ENCODE assay signal across 8 mouse cellular contexts in the genomic region with DNA sequence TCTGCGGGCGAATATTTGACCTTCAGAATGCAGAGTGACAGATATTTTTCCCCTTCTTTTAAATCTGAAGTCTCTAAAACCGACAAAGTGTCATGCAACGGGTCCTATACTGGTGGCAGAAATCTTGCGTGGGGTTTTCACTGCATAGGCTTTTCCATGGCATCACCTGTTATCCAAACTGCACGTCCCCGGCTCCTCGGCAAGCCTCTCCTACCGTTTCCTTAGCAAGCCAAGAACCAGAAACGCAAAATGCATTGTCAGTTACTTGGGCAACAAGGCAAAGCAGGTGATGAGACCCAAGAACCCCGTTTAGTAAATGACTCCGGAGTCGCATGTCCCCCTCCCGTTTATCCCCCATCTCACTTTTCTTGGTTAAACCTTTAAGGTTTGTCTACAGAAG. TPM values are rescaled to one million over a fixed set of nuclear protein-coding genes. Genes with fewer than 3 reads are reported as not detected.
A peak's percentile ranks its signal among the peaks of the same experiment; 100 is the strongest.
DNase-seq lines count a peak whose midpoint lies in the region; ATAC-seq and TF ChIP-seq lines count a peak whose summit lies in the region.

No protein-coding gene starts in this region.

- peak overlapping the region; percentile 98 for H3K27ac ChIP-seq in cortical plate, adult 2 months (ENCODE audit: insufficient read depth, low read length)
- H3K27ac ChIP-seq in hindbrain, postnatal 0 days, result peak overlapping the region; percentile 90
- peak overlapping the region; percentile 92 for H3K27ac ChIP-seq in neural tube, embryonic 12.5 days

- H3K4me3 ChIP-seq in megakaryocyte, embryonic 14.5 days (replicated peaks), result peak overlapping the region; percentile 91
- peak overlapping the region; percentile 100 for H3K4me3 ChIP-seq in cortical plate, adult 2 months (ENCODE audit: insufficient read depth, low read length)
- H3K4me3 ChIP-seq in hindbrain, postnatal 0 days (ENCODE audit: low read length), result peak overlapping the region; percentile 83
- H3K4me3 ChIP-seq in neural tube, embryonic 12.5 days, result peak overlapping the region; percentile 68

- no peaks in the 10 kb centered on the region for H3K9me3 ChIP-seq in megakaryocyte, embryonic 14.5 days
- no peaks in the 10 kb centered on the region for H3K9me3 ChIP-seq in hindbrain, postnatal 0 days (ENCODE audit: low read length)
- H3K9me3 ChIP-seq in neural tube, embryonic 12.5 days, result no peaks in the 10 kb centered on the region

- H3K36me3 ChIP-seq in megakaryocyte, embryonic 14.5 days (replicated peaks; ENCODE audit: low read length), result peaks cover 33% of the 10 kb centered on the region
- H3K36me3 ChIP-seq in hindbrain, postnatal 0 days (ENCODE audit: insufficient read depth, low read length), result no peaks in the 10 kb centered on the region
- no peaks in the 10 kb centered on the region for H3K36me3 ChIP-seq in neural tube, embryonic 12.5 days

- H3K4me1 ChIP-seq in megakaryocyte, embryonic 14.5 days, result peaks cover 76% of the 10 kb centered on the region
- H3K4me1 ChIP-seq in cortical plate, adult 2 months (ENCODE audit: control insufficient read depth, insufficient read depth, low read length), result peaks cover 7% of the 10 kb centered on the region; the same call in 1 of the 2 replicates
- 0 out of 2 replicates have a peak, but pooled peaks cover 4% of the 10 kb centered on the region for H3K4me1 ChIP-seq in hindbrain, postnatal 0 days (ENCODE audit: insufficient read depth, low read length)
- peaks cover 13% of the 10 kb centered on the region for H3K4me1 ChIP-seq in neural tube, embryonic 12.5 days

- intact Hi-C loops in gastrocnemius, postnatal 14 days (cut with DNase I; ENCODE audit: low total_unique reads), result no loop called here

- DNase-seq in hindbrain, postnatal 0 days (ENCODE audit: low spot score), result peak; percentile 30
- no peak for DNase-seq in gastrocnemius, postnatal 14 days
- DNase-seq in cerebellum, adult 9-10 months, result no peak
- DNase-seq in kidney, postnatal 4 days, result no peak

- no peak for ATAC-seq in megakaryocyte, adult 5-6 weeks (ENCODE audit: poor library complexity, severe bottlenecking)
- ATAC-seq in hindbrain, postnatal 0 days, result no peak
- ATAC-seq in neural tube, embryonic 12.5 days (ENCODE audit: low FRiP score, low read depth), result no peak

- WGBS in hindbrain, postnatal 0 days, result 5% methylated on average over 14 of the region's 14 CpGs
- WGBS in neural tube, embryonic 12.5 days, result 8% methylated on average over 14 of the region's 14 CpGs

- peak overlapping the region; percentile 90 for H3K9ac ChIP-seq in hindbrain, postnatal 0 days (replicated peaks; ENCODE audit: low read length)
- H3K9ac ChIP-seq in neural tube, embryonic 12.5 days, result peak overlapping the region; percentile 91

- TF ChIP-seq POLR2A in cortical plate, adult 2 months (IDR thresholded peaks at IDR 0.05; ENCODE audit: extremely low read depth, insufficient read depth, low read length), result no peak

- TF ChIP-seq CTCF in cortical plate, adult 2 months (IDR thresholded peaks at IDR 0.05; ENCODE audit: extremely low read depth, insufficient read depth, low read length), result no peak
- no peak for TF ChIP-seq CTCF in hindbrain, postnatal 0 days (IDR thresholded peaks at IDR 0.05; ENCODE audit: low read depth)

- H3K27me3 ChIP-seq in megakaryocyte, embryonic 14.5 days (replicated peaks), result no peaks in the 10 kb centered on the region
- no peaks in the 10 kb centered on the region for H3K27me3 ChIP-seq in hindbrain, postnatal 0 days (ENCODE audit: insufficient read depth, low read length)
- H3K27me3 ChIP-seq in neural tube, embryonic 12.5 days (replicated peaks), result no peaks in the 10 kb centered on the region

- H3K4me2 ChIP-seq in hindbrain, postnatal 0 days (ENCODE audit: low read depth, low read length), result peak overlapping the region; percentile 80
- H3K4me2 ChIP-seq in neural tube, embryonic 12.5 days (replicated peaks), result peak overlapping the region; percentile 83

RNA-seq across cellular contexts. Expression of gene D5Ertd579e, which starts 0.8 kb away (rescaled TPM):
- polyA plus RNA-seq in megakaryocyte, embryonic 14.5 days (2012; ENCODE audit: insufficient read depth, low replicate concordance), result 3.7 and 4.2 TPM in 2 replicates
- 20.0 and 27.1 TPM in 2 replicates for total RNA-seq in megakaryocyte, adult 5-6 weeks (2015)
- total RNA-seq in megakaryocyte, adult 5-6 weeks (2017), result 35.9 and 36.0 TPM in 2 replicates
- 50.8 TPM in 2 replicates for polyA plus RNA-seq in cortical plate, adult 2 months (2012; rRNA removed)
- total RNA-seq in hindbrain, postnatal 0 days (2014; rRNA removed), result 56.2 and 64.6 TPM in 2 replicates
- polyA plus RNA-seq in hindbrain, postnatal 0 days (2015; fragmentation: Nextera tagmentation; extraction: Ambion mirVana), result 31.0 and 32.2 TPM in 2 replicates
- 37.3 and 38.3 TPM in 2 replicates for polyA plus RNA-seq in neural tube, embryonic 12.5 days (2016; fragmentation: Nextera tagmentation; extraction: Ambion mirVana)
- 10 to 100 TPM; 52.2 to 54.5 TPM for total RNA-seq in gastrocnemius, postnatal 14 days (2021)

RNA-seq across cellular contexts. Expression of gene Bloc1s4, which starts 53.4 kb away (rescaled TPM):
- 27.2 and 43.7 TPM in 2 replicates for polyA plus RNA-seq in megakaryocyte, embryonic 14.5 days (2012; ENCODE audit: insufficient read depth, low replicate concordance)
- total RNA-seq in megakaryocyte, adult 5-6 weeks (2015), result 11.4 and 14.9 TPM in 2 replicates
- 12.2 and 13.2 TPM in 2 replicates for total RNA-seq in megakaryocyte, adult 5-6 weeks (2017)
- 22.2 and 22.7 TPM in 2 replicates for polyA plus RNA-seq in cortical plate, adult 2 months (2012; rRNA removed)
- 19.7 and 29.1 TPM in 2 replicates for total RNA-seq in hindbrain, postnatal 0 days (2014; rRNA removed)
- 28.9 and 32.0 TPM in 2 replicates for polyA plus RNA-seq in hindbrain, postnatal 0 days (2015; fragmentation: Nextera tagmentation; extraction: Ambion mirVana)
- polyA plus RNA-seq in neural tube, embryonic 12.5 days (2016; fragmentation: Nextera tagmentation; extraction: Ambion mirVana), result 29.9 and 32.8 TPM in 2 replicates
- 1 to 10 TPM; 8.0 to 9.2 TPM for total RNA-seq in gastrocnemius, postnatal 14 days (2021)
